Mouse (Mus musculus) midbrain, embryonic 16.5 days (tissue): ENCODE measurements around the gene Zkscan2. TPM values are rescaled to one million over a fixed set of nuclear protein-coding genes. Genes with fewer than 3 reads are reported as not detected.

Experiments used
- ATAC-seq: fragments of 200-750 bp; cut with Nextera tagmentation; 2 replicates; pipeline ENCODE4 v1.8.0; 2017; ENCODE audit warnings: moderate TSS enrichment
- H3K27ac ChIP-seq: fragments of 300-500 bp; sonication (generic); 2 replicates; pipeline ENCODE4 v1.5.1; 2014; ENCODE audit warnings: mild to moderate bottlenecking, low read length, mixed read lengths
- H3K27me3 ChIP-seq: fragments of 300-500 bp; sonication (generic); 2 replicates; pipeline ENCODE4 v1.6.1; 2014; ENCODE audit warnings: low read depth, low read length, mixed read lengths; ENCODE audit not compliant: control insufficient read depth, insufficient read depth
- H3K36me3 ChIP-seq: fragments of 300-500 bp; sonication (generic); 2 replicates; pipeline ENCODE4 v1.6.1; 2014; ENCODE audit warnings: mild to moderate bottlenecking, low read length, moderate library complexity, mixed read lengths; ENCODE audit not compliant: control insufficient read depth, insufficient read depth
- H3K4me1 ChIP-seq: fragments of 300-500 bp; sonication (generic); 2 replicates; pipeline ENCODE4 v1.6.1; 2014; ENCODE audit warnings: mild to moderate bottlenecking, low read length, mixed read lengths; ENCODE audit not compliant: control insufficient read depth, insufficient read depth
- H3K4me2 ChIP-seq: fragments of 300-500 bp; sonication (generic); 2 replicates; pipeline ENCODE4 v1.6.1; 2014; ENCODE audit warnings: mild to moderate bottlenecking, low read length, mixed read lengths
- H3K4me3 ChIP-seq: fragments of 300-500 bp; sonication (generic); 2 replicates; pipeline ENCODE4 v1.5.1; 2014; ENCODE audit warnings: low read depth, mild to moderate bottlenecking, low read length, moderate library complexity, mixed read lengths
- H3K9ac ChIP-seq: fragments of 300-500 bp; sonication (generic); 2 replicates; pipeline ENCODE4 v1.6.1; 2014; ENCODE audit warnings: low read depth, low read length, mixed read lengths
- H3K9me3 ChIP-seq: fragments of 300-500 bp; sonication (generic); replicated peaks from 2 replicates; pipeline ENCODE4 v1.6.1; 2014; ENCODE audit warnings: mild to moderate bottlenecking, low read length, mixed read lengths; ENCODE audit not compliant: control insufficient read depth, poor library complexity, severe bottlenecking
- WGBS: fragments of 180-500 bp; shearing (Covaris S2); extraction: QIAGEN DNeasy Blood & Tissue Kit; methylation state at CpG from one replicate; pipeline ENCODE4 v1.1.7; 2014; 5-methylcytosine and 5-hydroxymethylcytosine counted together
- polyA plus RNA-seq: library from polyadenylated mRNA; unstranded; fragments of >200 nt; fragmentation: Nextera tagmentation; extraction: Ambion mirVana; gene quantifications from 2 replicates; pipeline ENCODE4 v1.2.1, GENCODE M21; 2015

Gene Zkscan2
- polyA plus RNA-seq, 1 experiment from 2014 or later, result 13.6 TPM

- no peak overlapping the region for H3K27ac ChIP-seq
- H3K27me3 ChIP-seq, result no peaks in the 10 kb centered on the region
- no peak overlapping the region for H3K4me3 ChIP-seq
- no peak overlapping the region for H3K4me2 ChIP-seq
- H3K36me3 ChIP-seq, result no peaks in the 10 kb centered on the region
- ATAC-seq, result no peak
- 84% methylated on average over 6 of the region's 6 CpGs for WGBS
- no peak overlapping the region for H3K9ac ChIP-seq
- H3K9me3 ChIP-seq, result no peaks in the 10 kb centered on the region
- no peaks in the 10 kb centered on the region for H3K4me1 ChIP-seq
Measured at GRCm38 (mm10) chr7:123452551-123452950, 47.7 kb downstream of the Zkscan2 start.

- H3K9me3 ChIP-seq, result no peaks in the 10 kb centered on the region
- no peak overlapping the region for H3K4me2 ChIP-seq
- no peak overlapping the region for H3K27ac ChIP-seq
- no peaks in the 10 kb centered on the region for H3K27me3 ChIP-seq
- no peak for ATAC-seq
- no peak overlapping the region for H3K9ac ChIP-seq
- no peak overlapping the region for H3K4me3 ChIP-seq
- 82% methylated on average over 2 of the region's 2 CpGs for WGBS
- no peaks in the 10 kb centered on the region for H3K36me3 ChIP-seq
- no peaks in the 10 kb centered on the region for H3K4me1 ChIP-seq
Measured at GRCm38 (mm10) chr7:123450515-123450914, 49.7 kb downstream of the Zkscan2 start.

- WGBS, result 69% methylated on average over 10 of the region's 10 CpGs
- H3K9me3 ChIP-seq, result no peaks in the 10 kb centered on the region
- no peak overlapping the region for H3K4me3 ChIP-seq
- ATAC-seq, result no peak
- H3K27me3 ChIP-seq, result no peaks in the 10 kb centered on the region
- H3K4me2 ChIP-seq, result no peak overlapping the region
- no peak overlapping the region for H3K27ac ChIP-seq
- H3K36me3 ChIP-seq, result no peaks in the 10 kb centered on the region
- no peaks in the 10 kb centered on the region for H3K4me1 ChIP-seq
- no peak overlapping the region for H3K9ac ChIP-seq
Measured at GRCm38 (mm10) chr7:123449676-123450075, 50.6 kb downstream of the Zkscan2 start.

- Histone ChIP-seq H3K4me2 (no peak overlapping the region), H3K27ac (no peak overlapping the region), H3K4me3 (no peak overlapping the region), H3K4me1 (no peaks in the 10 kb centered on the region), H3K36me3 (no peaks in the 10 kb centered on the region), H3K27me3 (no peaks in the 10 kb centered on the region), H3K9ac (no peak overlapping the region), H3K9me3 (no peaks in the 10 kb centered on the region)
- 93% methylated on average over 2 of the region's 2 CpGs for WGBS
- ATAC-seq, result no peak
Measured at GRCm38 (mm10) chr7:123448794-123449193, 51.5 kb downstream of the Zkscan2 start.

- WGBS, result 88% methylated on average over 1 of the region's 1 CpGs
- no peak overlapping the region for H3K4me2 ChIP-seq
- no peaks in the 10 kb centered on the region for H3K36me3 ChIP-seq
- H3K9me3 ChIP-seq, result no peaks in the 10 kb centered on the region
- H3K27ac ChIP-seq, result no peak overlapping the region
- H3K4me3 ChIP-seq, result no peak overlapping the region
- no peak for ATAC-seq
- no peak overlapping the region for H3K9ac ChIP-seq
- H3K27me3 ChIP-seq, result no peaks in the 10 kb centered on the region
- no peaks in the 10 kb centered on the region for H3K4me1 ChIP-seq
Measured at GRCm38 (mm10) chr7:123442079-123442478, 58.2 kb downstream of the Zkscan2 start.

GRCm38 (mm10) chr7:123431206-123431605 lies 69.0 kb downstream of the Zkscan2 start:
- H3K9ac ChIP-seq, result no peak overlapping the region
- 56% methylated on average over 4 of the region's 4 CpGs for WGBS
- H3K4me1 ChIP-seq, result no peaks in the 10 kb centered on the region
- ATAC-seq, result no peak
- peaks cover 20% of the 10 kb centered on the region for H3K36me3 ChIP-seq
- H3K4me3 ChIP-seq, result no peak overlapping the region
- H3K4me2 ChIP-seq, result no peak overlapping the region
- no peaks in the 10 kb centered on the region for H3K27me3 ChIP-seq
- no peaks in the 10 kb centered on the region for H3K9me3 ChIP-seq
- H3K27ac ChIP-seq, result no peak overlapping the region

GRCm38 (mm10) chr7:123430411-123430705 lies 69.9 kb downstream of the Zkscan2 start:
- Histone ChIP-seq H3K36me3 (peaks cover 20% of the 10 kb centered on the region), H3K27me3 (no peaks in the 10 kb centered on the region), H3K4me1 (no peaks in the 10 kb centered on the region), H3K9me3 (no peaks in the 10 kb centered on the region), H3K27ac (no peak overlapping the region), H3K4me2 (no peak overlapping the region), H3K4me3 (no peak overlapping the region), H3K9ac (no peak overlapping the region)
- no peak for ATAC-seq
- 83% methylated on average over 4 of the region's 4 CpGs for WGBS

- H3K9me3 ChIP-seq, result no peaks in the 10 kb centered on the region
- no peak overlapping the region for H3K9ac ChIP-seq
- WGBS, result 86% methylated on average over 8 of the region's 8 CpGs
- H3K36me3 ChIP-seq, result peaks cover 20% of the 10 kb centered on the region
- no peak overlapping the region for H3K4me3 ChIP-seq
- no peak overlapping the region for H3K27ac ChIP-seq
- no peaks in the 10 kb centered on the region for H3K27me3 ChIP-seq
- no peak overlapping the region for H3K4me2 ChIP-seq
- no peaks in the 10 kb centered on the region for H3K4me1 ChIP-seq
- ATAC-seq, result no peak
Measured at GRCm38 (mm10) chr7:123429624-123430410, 70.4 kb downstream of the Zkscan2 start.
